Mouse (Mus musculus) hindbrain, embryonic 10.5 days (tissue): ENCODE results near the gene Cyp8b1. TPM values are rescaled to one million over a fixed set of nuclear protein-coding genes. Genes with fewer than 3 reads are reported as not detected.

Experiments used
- DNase-seq: peaks from one replicate; pipeline ENCODE4 v3.0.0-alpha.2; 2017; ENCODE audit warnings: low spot score
- H3K27ac ChIP-seq: fragments of 300-500 bp; sonication (generic); 2 replicates; pipeline ENCODE4 v1.5.1; 2016; ENCODE audit warnings: mild to moderate bottlenecking, moderate library complexity
- H3K27me3 ChIP-seq: fragments of 300-500 bp; sonication (generic); 2 replicates; pipeline ENCODE4 v1.6.1; 2016; ENCODE audit warnings: mild to moderate bottlenecking; ENCODE audit not compliant: poor library complexity, insufficient read depth, severe bottlenecking
- H3K36me3 ChIP-seq: fragments of 300-500 bp; sonication (generic); 2 replicates; pipeline ENCODE4 v1.6.1; 2016; ENCODE audit warnings: mild to moderate bottlenecking, moderate library complexity
- H3K4me1 ChIP-seq: fragments of 300-500 bp; sonication (generic); replicated peaks from 2 replicates; pipeline ENCODE4 v1.6.1; 2016; ENCODE audit warnings: mild to moderate bottlenecking
- H3K4me3 ChIP-seq: fragments of 300-500 bp; sonication (generic); 2 replicates; pipeline ENCODE4 v1.5.1; 2016; ENCODE audit warnings: mild to moderate bottlenecking, moderate library complexity
- H3K9me3 ChIP-seq: fragments of 300-500 bp; sonication (generic); 2 replicates; pipeline ENCODE4 v1.6.1; 2016; ENCODE audit warnings: mild to moderate bottlenecking, moderate library complexity
- WGBS: fragments of 180-500 bp; shearing (Covaris S2); methylation state at CpG from one replicate; pipeline ENCODE4 v1.1.7; 2016; 5-methylcytosine and 5-hydroxymethylcytosine counted together
- polyA plus RNA-seq: library from polyadenylated mRNA; unstranded; fragments of >200 nt; fragmentation: Nextera tagmentation; extraction: Ambion mirVana; gene quantifications from 2 replicates; pipeline ENCODE4 v1.2.1, GENCODE M21; 2016

Gene Cyp8b1
- polyA plus RNA-seq = not detected in 2 replicates

DNA sequence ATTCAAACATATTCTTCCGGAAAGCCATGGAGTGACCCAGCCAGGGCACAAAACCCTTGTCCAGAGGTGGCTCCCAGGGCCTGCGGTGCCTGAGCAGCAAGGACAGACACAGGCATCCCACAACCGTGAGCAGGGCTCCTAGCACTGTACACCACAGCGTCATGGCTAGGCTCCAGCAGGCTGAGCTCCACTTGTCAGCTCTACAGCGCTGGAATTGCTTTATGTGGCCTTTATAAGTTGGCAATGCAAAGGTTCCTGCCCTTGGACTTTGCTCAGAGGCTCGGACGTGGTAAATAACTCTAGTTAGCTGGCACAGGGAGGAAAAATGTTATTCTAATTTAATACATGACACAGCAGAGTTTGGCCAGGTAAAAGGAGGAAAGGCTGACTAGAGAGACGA, at the start of gene Cyp8b1:
Gene Cyp8b1, minus strand, starts transcription at position 204 of the 400 bp plus-strand sequence.
- no peaks in the 10 kb centered on the region for H3K36me3 ChIP-seq
- H3K4me1 ChIP-seq = 0 out of 2 replicates have a peak, but pooled peaks cover 3% of the 10 kb centered on the region
- H3K27me3 ChIP-seq = no peaks in the 10 kb centered on the region
- H3K9me3 ChIP-seq = no peaks in the 10 kb centered on the region
- no peak within 1 kb of the TSS for H3K27ac ChIP-seq
- H3K4me3 ChIP-seq = no peak within 1 kb of the TSS
- no peak for DNase-seq
- 84% methylated on average over 8 of the region's 8 CpGs for WGBS

DNA sequence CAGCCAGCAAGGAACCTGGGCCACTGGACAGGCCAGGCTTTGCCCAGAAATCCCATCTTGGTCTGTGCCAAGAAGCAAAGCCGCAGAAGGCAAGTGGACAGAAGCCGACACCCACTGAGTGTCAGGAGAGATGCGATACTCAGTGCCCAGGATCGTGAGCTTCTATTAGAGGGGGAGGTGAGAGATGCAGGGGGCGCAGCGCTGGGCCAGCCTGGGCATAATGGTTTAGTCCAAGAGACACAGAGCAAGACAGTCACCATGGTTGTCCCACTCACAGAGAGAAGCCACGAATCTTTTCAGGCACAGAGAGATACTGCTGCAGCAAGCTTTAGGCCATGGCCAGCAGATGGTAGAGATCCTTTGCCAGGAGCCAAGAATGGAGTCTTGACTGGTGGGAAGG, 48.8 kb upstream of the Cyp8b1 start:
- Histone ChIP-seq H3K27ac (no peak overlapping the region), H3K27me3 (no peaks in the 10 kb centered on the region), H3K4me3 (no peak overlapping the region), H3K9me3 (no peaks in the 10 kb centered on the region), H3K36me3 (no peaks in the 10 kb centered on the region), H3K4me1 (peaks cover 14% of the 10 kb centered on the region)
- no peak for DNase-seq
- WGBS = 90% methylated on average over 7 of the region's 7 CpGs

DNA sequence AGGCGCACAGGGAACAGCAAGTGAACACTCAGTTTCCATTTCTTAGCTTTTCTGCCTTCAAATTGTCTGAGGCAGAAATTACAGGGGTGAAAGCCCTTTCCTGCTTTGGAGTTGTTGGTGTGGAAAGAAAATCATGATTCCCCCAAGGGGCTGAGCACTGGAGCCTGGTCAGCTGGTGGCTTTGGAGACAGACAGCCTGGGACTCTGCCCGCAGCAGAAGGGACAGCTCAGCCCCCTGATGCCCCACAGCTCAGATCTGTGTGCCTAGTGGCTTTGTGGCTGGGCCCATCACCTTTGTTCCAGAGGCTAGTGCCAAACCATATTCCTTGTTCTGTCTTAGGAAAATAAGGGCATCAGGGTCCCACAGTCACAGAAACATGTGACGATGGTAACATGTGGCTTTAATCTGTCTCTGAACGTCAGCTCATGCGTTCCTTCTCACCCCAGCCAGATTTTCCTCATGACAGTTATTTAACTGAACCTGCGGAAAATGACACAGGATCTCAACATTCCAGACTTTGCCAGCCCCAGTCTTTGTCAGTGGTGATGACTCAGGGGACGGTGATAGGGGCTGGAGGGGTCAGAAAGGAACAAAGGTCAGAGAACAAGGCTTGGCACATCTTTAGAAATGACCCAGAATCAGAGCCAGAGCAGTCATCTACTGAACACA, 44.0 kb upstream of the Cyp8b1 start:
- Histone ChIP-seq H3K27ac (peak overlapping the region; percentile 50), H3K4me1 (peaks cover 25% of the 10 kb centered on the region), H3K9me3 (no peaks in the 10 kb centered on the region), H3K27me3 (no peaks in the 10 kb centered on the region), H3K4me3 (no peak overlapping the region), H3K36me3 (no peaks in the 10 kb centered on the region)
- peak; percentile 15 for DNase-seq
- WGBS = 44% methylated on average over 7 of the region's 7 CpGs

DNA sequence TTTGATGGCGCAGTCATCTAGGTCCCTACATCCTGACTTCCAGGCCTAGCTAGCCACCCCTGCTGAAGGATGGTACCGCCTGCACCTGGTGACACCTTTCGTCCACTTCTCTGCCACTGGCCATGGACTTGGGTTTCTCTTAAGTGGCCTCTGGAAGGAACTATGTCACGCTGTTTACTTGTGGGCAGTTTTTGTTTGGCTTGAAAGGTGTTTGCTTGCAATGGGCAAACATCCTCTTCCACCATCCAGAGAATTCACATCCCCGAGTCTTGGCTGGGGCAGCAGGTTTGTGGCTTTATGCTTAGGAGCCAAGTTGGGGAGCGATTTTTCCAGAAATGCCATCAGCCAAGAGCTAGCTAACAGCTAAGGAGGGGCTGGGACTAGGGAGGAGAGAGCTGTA, 36.5 kb upstream of the Cyp8b1 start:
- no peak for DNase-seq
- no peak overlapping the region for H3K27ac ChIP-seq
- WGBS = 90% methylated on average over 6 of the region's 6 CpGs
- no peak overlapping the region for H3K4me3 ChIP-seq
- no peaks in the 10 kb centered on the region for H3K9me3 ChIP-seq
- no peaks in the 10 kb centered on the region for H3K36me3 ChIP-seq
- H3K4me1 ChIP-seq = peaks cover 15% of the 10 kb centered on the region
- no peaks in the 10 kb centered on the region for H3K27me3 ChIP-seq

DNA sequence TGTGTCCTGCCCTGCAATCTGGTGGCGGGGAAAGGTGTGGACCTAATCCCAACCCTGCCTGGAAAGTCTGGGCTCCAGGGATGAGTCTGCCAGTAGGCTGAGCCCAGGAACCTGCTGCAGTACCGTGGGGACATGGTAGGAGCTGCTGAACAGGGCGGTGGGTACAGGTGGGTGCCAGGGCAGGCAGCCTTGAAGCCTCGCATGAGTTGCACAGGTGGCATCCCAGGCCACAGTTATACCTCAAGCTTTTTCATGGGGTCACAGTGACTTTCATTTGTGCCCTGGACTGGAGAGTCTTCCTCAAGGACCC, 35.0 kb upstream of the Cyp8b1 start:
- H3K27ac ChIP-seq = peak overlapping the region; percentile 73
- no peaks in the 10 kb centered on the region; the same call in 1 of the 2 replicates for H3K27me3 ChIP-seq
- peaks cover 14% of the 10 kb centered on the region for H3K4me1 ChIP-seq
- H3K4me3 ChIP-seq = peak overlapping the region; percentile 4; the same call in 1 of the 2 replicates
- H3K9me3 ChIP-seq = no peaks in the 10 kb centered on the region
- no peaks in the 10 kb centered on the region for H3K36me3 ChIP-seq
- WGBS = 38% methylated on average over 4 of the region's 4 CpGs
- no peak for DNase-seq

DNA sequence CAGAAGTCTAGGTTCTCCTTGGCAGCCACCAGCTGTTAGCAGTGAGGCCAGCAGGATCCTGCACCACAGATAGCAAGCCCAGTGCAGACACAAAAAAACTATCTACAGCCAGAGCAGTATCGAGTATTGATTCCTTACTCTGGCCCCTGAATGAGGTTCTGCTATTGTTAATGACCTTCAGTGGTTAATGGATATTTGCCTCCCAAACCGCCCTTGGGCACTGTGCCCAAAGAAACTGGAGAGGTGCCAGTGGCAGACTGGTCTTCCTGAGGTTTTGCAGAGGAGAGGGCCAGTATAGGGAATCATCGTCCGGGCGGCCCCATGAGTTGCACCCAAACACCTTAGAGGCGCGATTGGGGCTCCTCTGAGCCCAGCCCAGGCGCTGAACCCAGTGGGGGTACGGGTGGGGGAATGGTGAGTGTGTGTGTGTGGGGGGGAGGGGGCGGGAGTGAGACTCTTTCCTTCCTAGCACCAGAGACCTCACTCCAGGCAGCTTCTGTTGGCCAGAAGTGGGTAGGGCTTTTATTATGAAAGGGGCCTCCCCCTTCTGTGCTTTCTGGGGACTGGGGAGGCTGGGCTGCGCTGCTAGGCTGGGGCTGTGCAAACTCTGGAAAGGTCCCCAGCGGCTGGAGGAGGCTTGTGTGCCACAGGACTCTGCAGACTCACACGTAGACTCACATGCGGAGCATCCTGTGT, 34.5 kb upstream of the Cyp8b1 start, which contains the start of gene Fam198a:
Gene Fam198a, plus strand, starts transcription at position 571 of the 696 bp plus-strand sequence.
- H3K9me3 ChIP-seq = no peaks in the 10 kb centered on the region
- peak within 1 kb of the TSS; percentile 73 for H3K27ac ChIP-seq
- peaks cover 14% of the 10 kb centered on the region for H3K4me1 ChIP-seq
- DNase-seq = no peak
- H3K4me3 ChIP-seq = peak within 1 kb of the TSS; percentile 4; the same call in 1 of the 2 replicates
- no peaks in the 10 kb centered on the region for H3K36me3 ChIP-seq
- H3K27me3 ChIP-seq = no peaks in the 10 kb centered on the region; the same call in 1 of the 2 replicates
- WGBS = 11% methylated on average over 14 of the region's 14 CpGs

DNA sequence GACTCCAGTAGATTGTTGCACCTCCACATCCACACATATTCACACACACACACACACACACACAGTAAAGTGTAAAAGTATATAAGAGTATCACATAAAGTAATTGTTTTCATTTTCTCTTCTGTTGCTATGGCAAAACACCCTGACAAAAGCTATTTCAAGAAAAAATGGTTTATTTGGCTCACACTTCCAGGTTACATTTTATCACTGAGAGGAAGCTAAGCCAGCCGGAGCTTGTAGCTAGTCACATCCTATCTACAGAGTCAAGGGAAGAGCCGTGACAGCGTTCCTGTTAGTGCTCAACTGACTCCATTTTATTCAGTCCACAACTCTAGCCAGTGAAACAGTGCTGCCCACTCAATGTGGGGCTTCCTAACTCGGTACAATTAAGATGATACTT, 32.3 kb upstream of the Cyp8b1 start:
- Histone ChIP-seq H3K4me3 (no peak overlapping the region), H3K27me3 (no peaks in the 10 kb centered on the region; the same call in 1 of the 2 replicates), H3K36me3 (no peaks in the 10 kb centered on the region), H3K9me3 (no peaks in the 10 kb centered on the region), H3K27ac (no peak overlapping the region), H3K4me1 (peaks cover 11% of the 10 kb centered on the region)
- 82% methylated on average over 4 of the region's 4 CpGs for WGBS
- DNase-seq = no peak

DNA sequence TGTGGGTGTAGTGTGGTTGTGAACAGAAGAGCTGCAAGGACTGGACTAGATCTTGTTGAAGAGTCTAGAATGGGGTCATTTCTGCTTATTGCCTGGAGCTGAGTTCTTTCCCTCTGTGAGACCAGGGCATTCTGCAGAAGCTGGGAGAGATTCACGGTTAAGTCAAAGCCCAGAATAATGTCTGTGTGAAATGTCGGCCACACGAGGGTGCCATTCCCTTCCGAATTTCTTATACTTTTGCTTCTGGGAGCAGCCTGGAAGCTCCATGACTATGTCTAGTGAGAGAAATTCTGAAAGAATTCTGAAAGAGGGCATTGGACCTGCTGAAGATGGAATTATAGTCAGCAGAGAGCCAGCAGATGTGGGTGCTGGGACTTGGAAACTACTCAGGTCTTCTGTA, 31.7 kb upstream of the Cyp8b1 start:
- no peaks in the 10 kb centered on the region for H3K9me3 ChIP-seq
- peaks cover 11% of the 10 kb centered on the region for H3K4me1 ChIP-seq
- WGBS = 12% methylated on average over 4 of the region's 4 CpGs
- no peak overlapping the region for H3K27ac ChIP-seq
- H3K36me3 ChIP-seq = no peaks in the 10 kb centered on the region
- no peak overlapping the region for H3K4me3 ChIP-seq
- peak; percentile 49 for DNase-seq
- no peaks in the 10 kb centered on the region; the same call in 1 of the 2 replicates for H3K27me3 ChIP-seq

DNA sequence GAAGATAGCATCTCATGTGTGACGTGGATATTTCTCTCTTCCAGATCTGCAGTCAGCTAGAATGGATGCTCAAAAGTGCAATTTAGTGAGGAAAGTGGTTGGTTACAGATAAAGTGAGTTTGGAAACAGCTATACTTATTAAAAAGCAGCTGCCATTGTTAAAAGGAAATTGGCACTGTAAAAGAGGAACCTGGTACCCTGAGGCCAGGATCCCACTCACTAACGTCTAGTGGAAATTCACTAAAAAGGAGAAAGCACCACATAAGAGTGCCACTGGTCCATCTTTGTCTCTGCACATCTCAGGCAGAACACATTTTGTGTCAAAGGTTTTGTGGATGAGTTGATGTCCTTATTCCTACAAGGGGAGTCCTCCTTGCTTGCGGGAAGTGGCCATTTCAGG, 27.5 kb upstream of the Cyp8b1 start:
- no peak for DNase-seq
- WGBS = 89% methylated on average over 3 of the region's 3 CpGs
- Histone ChIP-seq H3K36me3 (peaks cover 8% of the 10 kb centered on the region; the same call in 1 of the 2 replicates), H3K27me3 (no peaks in the 10 kb centered on the region; the same call in 1 of the 2 replicates), H3K4me3 (no peak overlapping the region), H3K4me1 (no peaks in the 10 kb centered on the region), H3K27ac (no peak overlapping the region), H3K9me3 (no peaks in the 10 kb centered on the region)

DNA sequence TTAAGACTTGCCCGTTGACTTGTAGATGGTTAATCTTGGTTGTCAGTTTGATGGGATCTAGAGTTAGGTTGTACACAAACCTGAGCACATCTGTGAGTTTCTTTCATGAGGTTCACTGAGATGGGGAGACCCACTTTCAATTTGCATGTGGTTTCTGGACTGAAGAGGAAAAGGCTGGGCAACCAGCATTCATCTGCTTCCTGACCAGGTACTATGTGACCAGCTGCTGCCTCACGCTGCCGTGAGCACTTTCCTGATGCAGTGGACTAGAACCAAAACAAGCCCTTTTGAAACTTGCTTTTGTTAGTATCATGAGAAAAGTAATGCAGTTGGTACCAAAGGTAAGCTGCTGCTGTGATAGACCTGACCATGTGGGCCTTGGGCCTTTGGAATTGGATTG, 26.9 kb upstream of the Cyp8b1 start:
- Histone ChIP-seq H3K36me3 (peaks cover 8% of the 10 kb centered on the region; the same call in 1 of the 2 replicates), H3K27ac (no peak overlapping the region), H3K4me3 (no peak overlapping the region), H3K9me3 (no peaks in the 10 kb centered on the region), H3K4me1 (no peaks in the 10 kb centered on the region), H3K27me3 (no peaks in the 10 kb centered on the region; the same call in 1 of the 2 replicates)
- 89% methylated on average over 3 of the region's 3 CpGs for WGBS
- no peak for DNase-seq

DNA sequence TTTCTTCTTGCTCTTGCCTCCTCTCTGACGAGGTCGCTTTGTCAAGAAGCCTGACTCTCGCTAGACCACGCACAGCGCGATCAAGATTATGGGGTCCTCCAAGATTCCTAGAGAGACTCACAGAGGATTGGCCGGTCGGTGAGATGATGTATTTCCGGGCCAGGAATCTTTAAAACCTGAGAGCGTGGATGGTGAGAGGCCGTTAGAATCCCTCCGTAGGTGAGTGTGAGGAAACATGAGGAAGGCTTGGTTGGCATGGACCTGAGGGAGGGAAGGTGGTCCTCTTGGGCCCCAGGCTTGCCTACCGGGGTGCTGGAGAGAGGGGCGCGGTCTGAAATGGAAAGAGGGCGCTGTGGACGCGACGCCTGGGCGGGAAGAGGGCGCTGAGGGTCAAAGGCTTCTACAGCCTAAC, 21.8 kb upstream of the Cyp8b1 start:
- Histone ChIP-seq H3K27me3 (no peaks in the 10 kb centered on the region), H3K9me3 (no peaks in the 10 kb centered on the region), H3K36me3 (peaks cover 8% of the 10 kb centered on the region; the same call in 1 of the 2 replicates), H3K27ac (peak overlapping the region; percentile 85), H3K4me1 (peaks cover 10% of the 10 kb centered on the region), H3K4me3 (peak overlapping the region; percentile 54)
- peak; percentile 39 for DNase-seq
- WGBS = 57% methylated on average over 21 of the region's 21 CpGs

DNA sequence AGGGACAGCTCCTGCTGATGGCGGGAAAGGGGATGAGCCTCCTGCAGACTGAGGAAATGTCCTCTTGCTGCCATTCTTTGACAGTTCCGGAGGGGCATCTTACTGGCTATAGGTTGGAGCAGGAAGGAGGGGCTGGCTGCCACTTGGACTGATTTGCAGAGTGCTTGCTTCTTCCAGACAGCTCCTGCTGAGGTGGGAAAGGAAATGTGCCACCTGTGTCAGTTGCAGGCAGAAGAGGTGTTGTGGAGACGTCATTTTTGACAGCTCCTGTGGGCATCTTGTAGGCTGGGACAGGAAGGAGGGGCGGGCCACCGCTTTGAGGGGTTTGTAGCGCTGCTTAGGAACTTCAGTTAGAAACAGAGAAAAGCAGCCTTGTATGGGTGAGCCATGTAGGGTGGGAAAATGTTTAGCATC, 21.4 kb upstream of the Cyp8b1 start:
- peak overlapping the region; percentile 54 for H3K4me3 ChIP-seq
- H3K9me3 ChIP-seq = no peaks in the 10 kb centered on the region
- no peak for DNase-seq
- 63% methylated on average over 6 of the region's 6 CpGs for WGBS
- peaks cover 8% of the 10 kb centered on the region; the same call in 1 of the 2 replicates for H3K36me3 ChIP-seq
- H3K27me3 ChIP-seq = no peaks in the 10 kb centered on the region
- H3K4me1 ChIP-seq = peaks cover 10% of the 10 kb centered on the region
- peak overlapping the region; percentile 85 for H3K27ac ChIP-seq

DNA sequence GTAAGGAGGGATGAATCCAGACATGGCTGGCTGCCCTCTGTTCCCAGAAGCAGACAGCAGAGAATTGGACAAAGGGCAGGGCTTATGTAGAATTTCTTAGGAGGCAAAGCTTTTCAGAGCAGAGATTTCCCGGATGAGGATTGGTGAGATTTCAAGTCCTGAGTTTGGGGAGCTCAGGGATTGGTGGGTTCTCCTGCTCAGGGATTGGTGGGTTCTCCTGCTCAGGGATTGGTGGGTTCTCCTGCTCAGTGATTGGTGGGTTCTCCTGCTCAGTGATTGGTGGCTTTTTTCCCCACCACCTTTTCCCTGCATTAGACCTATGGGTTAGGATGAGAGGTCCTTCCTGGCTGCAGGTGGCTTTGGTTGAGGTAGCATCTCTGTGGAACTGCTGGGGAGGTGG, 20.8 kb upstream of the Cyp8b1 start:
- H3K27me3 ChIP-seq = no peaks in the 10 kb centered on the region
- peaks cover 8% of the 10 kb centered on the region; the same call in 1 of the 2 replicates for H3K36me3 ChIP-seq
- peak overlapping the region; percentile 54; the same call in 1 of the 2 replicates for H3K4me3 ChIP-seq
- H3K4me1 ChIP-seq = peaks cover 10% of the 10 kb centered on the region
- DNase-seq = no peak
- 81% methylated on average over 1 of the region's 1 CpGs for WGBS
- H3K27ac ChIP-seq = peak overlapping the region; percentile 85; the same call in 1 of the 2 replicates
- H3K9me3 ChIP-seq = no peaks in the 10 kb centered on the region
